14 mouse cellular contexts compared by ENCODE assay signal in genomic region chr11:75141913-75142312, GRCm38 (mm10). TPM values are rescaled to one million over a fixed set of nuclear protein-coding genes. Genes with fewer than 3 reads are reported as not detected.
A peak's percentile ranks its signal among the peaks of the same experiment; 100 is the strongest.
DNase-seq lines count a peak whose midpoint lies in the region; ATAC-seq and TF ChIP-seq lines count a peak whose summit lies in the region.
"Had no signal": no experiment of that assay in that cellular context is flagged by ENCODE, and none has a peak within 500 bp of the region (broad histone marks: within the 10 kb centered on the region; RNA-seq: fewer than 3 reads in every experiment).

No protein-coding gene starts in this region.

- TF ChIP-seq CTCF in embryonic fibroblast, embryonic 13.5 days (IDR thresholded peaks at IDR 0.05; ENCODE audit: borderline replicate concordance, insufficient read depth, low read length): no peak

- no peak for DNase-seq in heart, adult 8-10 months (ENCODE audit: low spot score)
- no peak for DNase-seq in adrenal gland, postnatal 10 days
- DNase-seq in spleen, adult 18-20 months: no peak
- DNase-seq: adrenal gland, postnatal 25 days; cerebellum, adult 9-10 months; left cerebral cortex, postnatal 4 days; right cerebral cortex, postnatal 25 days had no signal

- H3K4me1 ChIP-seq in heart, embryonic 13.5 days: peaks cover 71% of the 10 kb centered on the region
- H3K4me1 ChIP-seq in midbrain, embryonic 13.5 days (replicated peaks): peaks cover 12% of the 10 kb centered on the region
- H3K4me1 ChIP-seq in midbrain, embryonic 15.5 days: peaks cover 2% of the 10 kb centered on the region; the same call in 1 of the 2 replicates
- peaks cover 29% of the 10 kb centered on the region for H3K4me1 ChIP-seq in embryonic fibroblast, embryonic 13.5 days (ENCODE audit: control insufficient read depth, insufficient read depth, low read length)
- peaks cover 52% of the 10 kb centered on the region for H3K4me1 ChIP-seq in stomach, embryonic 16.5 days (ENCODE audit: control insufficient read depth, insufficient read depth, low read length)

- no peaks in the 10 kb centered on the region for H3K27me3 ChIP-seq in heart, embryonic 13.5 days (replicated peaks)
- no peaks in the 10 kb centered on the region for H3K27me3 ChIP-seq in midbrain, embryonic 13.5 days
- no peaks in the 10 kb centered on the region for H3K27me3 ChIP-seq in midbrain, embryonic 15.5 days (replicated peaks)
- no peaks in the 10 kb centered on the region for H3K27me3 ChIP-seq in stomach, embryonic 16.5 days (ENCODE audit: control insufficient read depth, insufficient read depth, low read length)
- H3K27me3 ChIP-seq: megakaryocyte, embryonic 14.5 days; neural tube, embryonic 12.5 days had no signal

- no peaks in the 10 kb centered on the region for H3K9me3 ChIP-seq in heart, embryonic 13.5 days
- H3K9me3 ChIP-seq in midbrain, embryonic 13.5 days: no peaks in the 10 kb centered on the region
- no peaks in the 10 kb centered on the region for H3K9me3 ChIP-seq in midbrain, embryonic 15.5 days
- H3K9me3 ChIP-seq in stomach, embryonic 16.5 days (replicated peaks; ENCODE audit: control insufficient read depth, low read length): no peaks in the 10 kb centered on the region
- H3K9me3 ChIP-seq: megakaryocyte, embryonic 14.5 days; neural tube, embryonic 12.5 days had no signal

- peak overlapping the region; percentile 96 for H3K27ac ChIP-seq in heart, embryonic 13.5 days (replicated peaks)
- H3K27ac ChIP-seq in midbrain, embryonic 13.5 days: 0 out of 2 replicates have a peak overlapping the region, but pooled peaks have one; percentile 11
- no peak overlapping the region for H3K27ac ChIP-seq in midbrain, embryonic 15.5 days
- H3K27ac ChIP-seq in embryonic fibroblast, embryonic 13.5 days (ENCODE audit: insufficient read depth, low read length): peak overlapping the region; percentile 86
- peak overlapping the region; percentile 92 for H3K27ac ChIP-seq in stomach, embryonic 16.5 days (ENCODE audit: low read length)
- H3K27ac ChIP-seq: neural tube, embryonic 12.5 days had no signal

- no peak for ATAC-seq in heart, embryonic 13.5 days (ENCODE audit: extremely low read depth, insufficient number of reproducible peaks, low FRiP score, low TSS enrichment)
- no peak for ATAC-seq in midbrain, embryonic 13.5 days
- ATAC-seq in midbrain, embryonic 15.5 days (replicated peaks): no peak
- ATAC-seq in stomach, embryonic 16.5 days (ENCODE audit: insufficient read depth, low FRiP score): peak; percentile 45; the same call in 1 of the 2 replicates

- no peak overlapping the region for H3K4me3 ChIP-seq in heart, embryonic 13.5 days
- H3K4me3 ChIP-seq in midbrain, embryonic 13.5 days (replicated peaks): no peak overlapping the region
- H3K4me3 ChIP-seq in midbrain, embryonic 15.5 days: no peak overlapping the region
- no peak overlapping the region for H3K4me3 ChIP-seq in embryonic fibroblast, embryonic 13.5 days (ENCODE audit: insufficient read depth, low read length)
- H3K4me3 ChIP-seq in stomach, embryonic 16.5 days (replicated peaks; ENCODE audit: low read length): no peak overlapping the region
- H3K4me3 ChIP-seq: megakaryocyte, embryonic 14.5 days; neural tube, embryonic 12.5 days had no signal

- 23% methylated on average over 1 of the region's 1 CpGs for WGBS in heart, embryonic 13.5 days
- WGBS in midbrain, embryonic 13.5 days: 95% methylated on average over 1 of the region's 1 CpGs
- WGBS in midbrain, embryonic 15.5 days: 69% methylated on average over 1 of the region's 1 CpGs
- 20% methylated on average over 1 of the region's 1 CpGs for WGBS in stomach, embryonic 16.5 days

- peak overlapping the region; percentile 44; the same call in 1 of the 2 replicates for H3K9ac ChIP-seq in heart, embryonic 13.5 days
- H3K9ac ChIP-seq in midbrain, embryonic 13.5 days (replicated peaks): no peak overlapping the region
- H3K9ac ChIP-seq in midbrain, embryonic 15.5 days: no peak overlapping the region
- H3K9ac ChIP-seq in stomach, embryonic 16.5 days (ENCODE audit: low read length): 0 out of 2 replicates have a peak overlapping the region, but pooled peaks have one; percentile 28
- H3K9ac ChIP-seq: neural tube, embryonic 12.5 days had no signal

- H3K36me3 ChIP-seq in heart, embryonic 13.5 days: peaks cover 35% of the 10 kb centered on the region
- peaks cover 51% of the 10 kb centered on the region for H3K36me3 ChIP-seq in midbrain, embryonic 13.5 days
- peaks cover 8% of the 10 kb centered on the region; the same call in 1 of the 2 replicates for H3K36me3 ChIP-seq in midbrain, embryonic 15.5 days (replicated peaks)
- no peaks in the 10 kb centered on the region for H3K36me3 ChIP-seq in stomach, embryonic 16.5 days (ENCODE audit: control insufficient read depth, insufficient read depth, low read length)

- H3K4me2 ChIP-seq in heart, embryonic 13.5 days: no peak overlapping the region
- H3K4me2 ChIP-seq in midbrain, embryonic 13.5 days (replicated peaks): no peak overlapping the region
- no peak overlapping the region for H3K4me2 ChIP-seq in midbrain, embryonic 15.5 days
- no peak overlapping the region for H3K4me2 ChIP-seq in stomach, embryonic 16.5 days (ENCODE audit: low read depth, low read length)
- H3K4me2 ChIP-seq: neural tube, embryonic 12.5 days had no signal

- TF ChIP-seq POLR2A in embryonic fibroblast, embryonic 13.5 days (IDR thresholded peaks at IDR 0.05; ENCODE audit: low read depth, low read length): no peak

RNA-seq across cellular contexts. Expression of gene Hic1, which starts 27.4 kb away (rescaled TPM):
- 9.4 and 9.5 TPM in 2 replicates for polyA plus RNA-seq in heart, embryonic 13.5 days (2015; fragmentation: Nextera tagmentation; extraction: Ambion mirVana)
- total RNA-seq in heart, adult 8-10 months (2022): 10 to 100 TPM in 3 of 4 experiments, 1 to 10 TPM in 1; 7.6 to 19.4 (median 16.8) TPM
- 1.2 and 2.4 TPM in 2 replicates for polyA plus RNA-seq in midbrain, embryonic 13.5 days (2015; fragmentation: Nextera tagmentation; extraction: Ambion mirVana)
- 2.8 and 3.2 TPM in 2 replicates for polyA plus RNA-seq in midbrain, embryonic 15.5 days (2015; fragmentation: Nextera tagmentation; extraction: Ambion mirVana)
- 20.7 and 29.3 TPM in 2 replicates for polyA plus RNA-seq in embryonic fibroblast, embryonic 13.5 days (2011; ENCODE audit: insufficient read length, low read depth, missing spikeins)
- 5.1 and 5.9 TPM in 2 replicates for polyA plus RNA-seq in stomach, embryonic 16.5 days (2015; fragmentation: Nextera tagmentation; extraction: Ambion mirVana)
- 10 to 100 TPM; 23.6 to 24.5 TPM for total RNA-seq in adrenal gland, postnatal 10 days (2021)

RNA-seq across cellular contexts. Expression of gene Ovca2, which starts 36.7 kb away (rescaled TPM):
- 15.2 and 16.4 TPM in 2 replicates for polyA plus RNA-seq in heart, embryonic 13.5 days (2015; fragmentation: Nextera tagmentation; extraction: Ambion mirVana)
- 1 to 10 TPM; 5.6 to 6.9 (median 5.9) TPM for total RNA-seq in heart, adult 8-10 months (2022)
- polyA plus RNA-seq in midbrain, embryonic 13.5 days (2015; fragmentation: Nextera tagmentation; extraction: Ambion mirVana): 19.8 and 22.4 TPM in 2 replicates
- 15.4 and 18.3 TPM in 2 replicates for polyA plus RNA-seq in midbrain, embryonic 15.5 days (2015; fragmentation: Nextera tagmentation; extraction: Ambion mirVana)
- 20.4 and 28.9 TPM in 2 replicates for polyA plus RNA-seq in embryonic fibroblast, embryonic 13.5 days (2011; ENCODE audit: insufficient read length, low read depth, missing spikeins)
- polyA plus RNA-seq in stomach, embryonic 16.5 days (2015; fragmentation: Nextera tagmentation; extraction: Ambion mirVana): 19.4 and 23.2 TPM in 2 replicates
- 10 to 100 TPM; 13.5 to 18.1 TPM for total RNA-seq in adrenal gland, postnatal 10 days (2021)

RNA-seq across cellular contexts. Expression of gene Dph1, which starts 49.1 kb away (rescaled TPM):
- polyA plus RNA-seq in heart, embryonic 13.5 days (2015; fragmentation: Nextera tagmentation; extraction: Ambion mirVana): 19.3 and 21.3 TPM in 2 replicates
- total RNA-seq in heart, adult 8-10 months (2022): 10 to 100 TPM in 2 of 4 experiments, 1 to 10 TPM in 2; 8.1 to 11.2 (median 9.7) TPM
- polyA plus RNA-seq in midbrain, embryonic 13.5 days (2015; fragmentation: Nextera tagmentation; extraction: Ambion mirVana): 14.9 and 15.4 TPM in 2 replicates
- 13.1 and 14.0 TPM in 2 replicates for polyA plus RNA-seq in midbrain, embryonic 15.5 days (2015; fragmentation: Nextera tagmentation; extraction: Ambion mirVana)
- polyA plus RNA-seq in embryonic fibroblast, embryonic 13.5 days (2011; ENCODE audit: insufficient read length, low read depth, missing spikeins): 15.7 and 18.7 TPM in 2 replicates
- polyA plus RNA-seq in stomach, embryonic 16.5 days (2015; fragmentation: Nextera tagmentation; extraction: Ambion mirVana): 20.6 and 20.7 TPM in 2 replicates
- 10 to 100 TPM; 23.1 to 24.2 TPM for total RNA-seq in adrenal gland, postnatal 10 days (2021)

RNA-seq across cellular contexts. Expression of gene Rtn4rl1, which starts 51.7 kb away (rescaled TPM):
- 10.2 and 12.4 TPM in 2 replicates for polyA plus RNA-seq in heart, embryonic 13.5 days (2015; fragmentation: Nextera tagmentation; extraction: Ambion mirVana)
- total RNA-seq in heart, adult 8-10 months (2022): 1 to 10 TPM; 5.2 to 7.9 (median 6.8) TPM
- polyA plus RNA-seq in midbrain, embryonic 13.5 days (2015; fragmentation: Nextera tagmentation; extraction: Ambion mirVana): 12.4 and 12.7 TPM in 2 replicates
- polyA plus RNA-seq in midbrain, embryonic 15.5 days (2015; fragmentation: Nextera tagmentation; extraction: Ambion mirVana): 15.7 and 18.3 TPM in 2 replicates
- polyA plus RNA-seq in embryonic fibroblast, embryonic 13.5 days (2011; ENCODE audit: insufficient read length, low read depth, missing spikeins): 2.1 and 2.7 TPM in 2 replicates
- polyA plus RNA-seq in stomach, embryonic 16.5 days (2015; fragmentation: Nextera tagmentation; extraction: Ambion mirVana): 1.3 and 1.4 TPM in 2 replicates
- 10 to 100 TPM; 25.2 to 27.8 TPM for total RNA-seq in adrenal gland, postnatal 10 days (2021)

Comparison
In these comparisons a context has a peak if more than half of its experiments do, and no peak if none do; other contexts are left out.
1. H3K9ac ChIP-seq: peak in heart, embryonic 13.5 days (single experiment) and stomach, embryonic 16.5 days (single experiment); none in midbrain, embryonic 13.5 days (single experiment) and midbrain, embryonic 15.5 days (single experiment).